Mouse (Mus musculus): ENCODE results near the gene Robo4. TPM values are rescaled to one million over a fixed set of nuclear protein-coding genes. Genes with fewer than 3 reads are reported as not detected.

Robo4 gene
- polyA plus RNA-seq, 1 experiment from 2014 or later: 10.7 TPM

DNA sequence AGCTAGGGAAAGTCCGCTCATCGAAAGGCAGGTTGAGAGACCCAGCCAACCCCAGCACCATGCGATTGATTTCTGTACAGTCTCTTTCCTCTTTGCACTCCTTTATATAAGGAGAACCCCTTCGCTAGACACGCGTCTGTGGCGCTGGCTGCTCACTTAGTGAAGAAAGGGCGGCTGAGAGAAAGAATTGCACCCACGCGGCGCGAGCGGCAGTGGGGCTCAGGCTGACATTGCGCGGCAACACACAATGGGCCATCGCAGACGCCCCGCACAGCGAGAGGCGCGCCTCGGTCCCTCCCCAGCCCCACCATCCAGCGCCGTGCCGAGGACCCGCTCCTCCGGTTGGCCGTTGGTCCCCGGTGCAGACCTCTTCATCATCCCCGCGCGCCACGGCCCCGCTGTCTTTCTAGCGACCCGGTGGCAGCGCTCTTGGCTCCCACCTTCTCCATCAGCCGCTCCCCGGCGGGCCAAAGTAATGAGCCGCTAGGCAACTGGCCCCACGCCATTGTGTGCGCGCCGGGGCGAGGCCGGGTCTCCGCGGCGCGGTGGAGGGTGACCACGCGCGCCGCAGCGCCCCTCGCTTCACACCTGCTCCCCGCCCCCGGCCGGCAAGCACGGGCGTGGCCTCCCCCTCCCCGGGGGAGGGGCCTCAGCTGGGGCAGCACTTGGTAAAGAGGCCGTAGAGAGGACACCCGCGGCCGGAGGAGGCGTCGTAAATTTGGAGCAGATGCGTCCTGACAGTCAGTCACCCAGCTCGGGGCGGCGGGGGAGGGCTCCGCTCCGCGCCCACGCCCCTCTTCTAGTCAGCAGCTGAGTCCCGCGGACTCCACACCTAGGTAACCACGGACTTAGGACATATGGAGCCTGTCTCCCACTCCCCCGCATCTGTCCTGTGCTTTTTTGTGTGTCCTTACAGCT lies 58.6 kb downstream of the Robo4 start:
- no peak for ATAC-seq (ENCODE audit: insufficient number of reproducible peaks, low FRiP score, low TSS enrichment, low read depth)
- H3K4me2 ChIP-seq: peak overlapping the region; percentile 97
- under 1% methylated on average over 70 of the region's 81 CpGs for WGBS
- peak overlapping the region; percentile 49 for H3K4me3 ChIP-seq
- H3K4me1 ChIP-seq: peaks cover 20% of the 10 kb centered on the region
- H3K9me3 ChIP-seq: no peaks in the 10 kb centered on the region
- no peak overlapping the region for H3K27ac ChIP-seq
- H3K27me3 ChIP-seq: peaks cover 88% of the 10 kb centered on the region
- no peak overlapping the region for H3K9ac ChIP-seq
- no peaks in the 10 kb centered on the region for H3K36me3 ChIP-seq

DNA sequence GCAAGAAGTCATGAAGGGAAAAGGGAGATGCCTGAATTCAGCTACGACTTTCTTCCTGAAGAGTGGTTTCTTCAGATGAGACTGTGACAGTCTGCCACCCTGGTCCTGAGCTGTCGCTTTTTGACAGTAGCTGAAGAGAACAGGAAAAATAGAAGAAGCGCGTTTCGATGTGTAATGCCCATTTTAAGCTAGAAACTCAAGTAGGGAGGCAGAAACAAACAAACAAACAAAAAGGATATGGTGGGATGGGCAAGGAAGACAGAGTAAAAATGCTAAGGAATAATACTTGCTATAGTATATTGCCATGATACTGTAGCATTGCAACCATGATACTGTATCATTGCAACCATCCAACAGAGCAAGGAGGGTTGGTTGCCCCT lies 59.3 kb downstream of the Robo4 start:
- Histone ChIP-seq H3K9me3 (no peaks in the 10 kb centered on the region), H3K4me1 (peaks cover 20% of the 10 kb centered on the region), H3K27me3 (peaks cover 84% of the 10 kb centered on the region), H3K9ac (no peak overlapping the region), H3K4me2 (peak overlapping the region; percentile 97), H3K27ac (no peak overlapping the region), H3K36me3 (no peaks in the 10 kb centered on the region), H3K4me3 (peak overlapping the region; percentile 49)
- WGBS: 7% methylated on average over 5 of the region's 5 CpGs
- no peak for ATAC-seq (ENCODE audit: insufficient number of reproducible peaks, low FRiP score, low TSS enrichment, low read depth)

DNA sequence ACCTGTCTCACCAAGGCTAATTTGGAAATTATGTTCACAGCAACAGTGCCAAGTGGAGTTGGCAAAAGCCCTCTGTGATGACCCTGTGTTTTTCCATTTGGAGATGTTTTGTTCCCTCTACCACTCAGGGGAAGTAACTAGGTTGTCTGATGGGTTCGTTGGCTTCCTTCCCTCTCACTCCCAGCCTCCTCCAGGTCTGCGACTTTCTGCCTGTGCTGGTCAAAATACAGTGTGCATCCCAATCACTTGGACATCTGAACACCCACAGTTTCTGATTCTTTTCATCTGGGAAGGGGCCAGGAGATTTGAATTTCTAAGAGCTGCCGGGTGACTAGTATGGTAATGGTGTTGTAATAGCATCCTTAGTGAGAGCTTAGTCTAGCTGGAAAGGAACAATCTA lies 59.9 kb downstream of the Robo4 start:
- H3K27me3 ChIP-seq: peaks cover 77% of the 10 kb centered on the region
- H3K4me1 ChIP-seq: peaks cover 15% of the 10 kb centered on the region
- ATAC-seq (ENCODE audit: insufficient number of reproducible peaks, low FRiP score, low TSS enrichment, low read depth): no peak
- no peak overlapping the region for H3K9ac ChIP-seq
- H3K9me3 ChIP-seq: no peaks in the 10 kb centered on the region
- no peaks in the 10 kb centered on the region for H3K36me3 ChIP-seq
- WGBS: 10% methylated on average over 3 of the region's 3 CpGs
- no peak overlapping the region for H3K4me3 ChIP-seq
- no peak overlapping the region for H3K4me2 ChIP-seq
- no peak overlapping the region for H3K27ac ChIP-seq

DNA sequence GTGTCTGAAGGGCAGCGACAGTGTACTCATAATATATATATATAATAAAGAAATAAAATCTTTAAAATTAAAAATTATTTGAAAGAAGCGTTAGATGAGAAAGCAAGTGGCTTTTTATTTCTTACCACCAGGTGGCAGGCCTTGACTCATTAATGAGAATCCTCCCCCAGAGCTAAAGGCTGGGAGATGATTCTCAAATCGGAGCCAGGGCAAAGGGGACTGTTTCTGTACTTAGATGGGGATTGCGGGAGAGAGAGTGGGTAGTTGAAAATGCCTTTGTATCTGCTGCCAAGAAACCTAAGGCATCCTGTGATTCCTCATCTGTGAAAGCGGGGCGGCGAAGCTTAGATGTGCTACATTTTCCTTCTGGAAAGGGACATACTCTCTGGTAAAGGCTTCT lies 61.1 kb downstream of the Robo4 start:
- H3K36me3 ChIP-seq: no peaks in the 10 kb centered on the region
- H3K4me1 ChIP-seq: peaks cover 13% of the 10 kb centered on the region
- peaks cover 65% of the 10 kb centered on the region for H3K27me3 ChIP-seq
- no peak overlapping the region for H3K4me2 ChIP-seq
- no peak for ATAC-seq (ENCODE audit: insufficient number of reproducible peaks, low FRiP score, low TSS enrichment, low read depth)
- no peaks in the 10 kb centered on the region for H3K9me3 ChIP-seq
- no peak overlapping the region for H3K27ac ChIP-seq
- no peak overlapping the region for H3K4me3 ChIP-seq
- no peak overlapping the region for H3K9ac ChIP-seq
- 16% methylated on average over 7 of the region's 7 CpGs for WGBS

Other genes starting within 250 kb of the Robo4 start
- gene Tmem218, start 193.7 kb upstream of the Robo4 start, polyA plus RNA-seq (2015; fragmentation: Nextera tagmentation; extraction: Ambion mirVana): 10.9 and 11.2 TPM in 2 replicates
- 7.6 and 9.7 TPM in 2 replicates for gene Slc37a2, start 146.2 kb upstream of the Robo4 start, polyA plus RNA-seq (2015; fragmentation: Nextera tagmentation; extraction: Ambion mirVana)
- 7.0 and 7.3 TPM in 2 replicates for gene Ccdc15, start 53.5 kb upstream of the Robo4 start, polyA plus RNA-seq (2015; fragmentation: Nextera tagmentation; extraction: Ambion mirVana)
- gene Hepacam, start 34.5 kb upstream of the Robo4 start, polyA plus RNA-seq (2015; fragmentation: Nextera tagmentation; extraction: Ambion mirVana): 0.05 and 0.06 TPM in 2 replicates
- 0.06 and 0.12 TPM in 2 replicates for gene Robo3, start 31.3 kb downstream of the Robo4 start, polyA plus RNA-seq (2015; fragmentation: Nextera tagmentation; extraction: Ambion mirVana)
- 17.3 and 25.2 TPM in 2 replicates for gene Msantd2, start 87.4 kb downstream of the Robo4 start, polyA plus RNA-seq (2015; fragmentation: Nextera tagmentation; extraction: Ambion mirVana)
- gene Esam, start 126.2 kb downstream of the Robo4 start, polyA plus RNA-seq (2015; fragmentation: Nextera tagmentation; extraction: Ambion mirVana): 50.2 and 60.0 TPM in 2 replicates
- gene Vsig2, start 137.4 kb downstream of the Robo4 start, polyA plus RNA-seq (2015; fragmentation: Nextera tagmentation; extraction: Ambion mirVana): 0.83 and 2.0 TPM in 2 replicates
- 6.2 and 7.4 TPM in 2 replicates for gene Nrgn, start 151.0 kb downstream of the Robo4 start, polyA plus RNA-seq (2015; fragmentation: Nextera tagmentation; extraction: Ambion mirVana)
- 9.9 and 13.1 TPM in 2 replicates for gene Siae, start 153.8 kb downstream of the Robo4 start, polyA plus RNA-seq (2015; fragmentation: Nextera tagmentation; extraction: Ambion mirVana)
- 5.1 and 5.5 TPM in 2 replicates for gene Spa17, start 211.8 kb downstream of the Robo4 start, polyA plus RNA-seq (2015; fragmentation: Nextera tagmentation; extraction: Ambion mirVana)